Mouse (Mus musculus) urinary bladder, postnatal 10 days (tissue): Measurements from ENCODE around the gene Ptchd4.

ENCODE experiments used
- DNase-seq: peaks from one replicate; pipeline ENCODE4 v3.0.0; 2022; ENCODE audit warnings: low spot score

Gene Ptchd4

GRCm38 (mm10) chr17:42430380-42430779 is 114.6 kb downstream of the Ptchd4 start:
- no peak for DNase-seq

GRCm38 (mm10) chr17:42452235-42452634 is 136.5 kb downstream of the Ptchd4 start:
- DNase-seq: no peak

- no peak for DNase-seq
Observed at GRCm38 (mm10) chr17:42456441-42456840, 140.7 kb downstream of the Ptchd4 start.

GRCm38 (mm10) chr17:42462726-42463125 is 147.0 kb downstream of the Ptchd4 start:
- DNase-seq: no peak

GRCm38 (mm10) chr17:42480173-42480991 is 164.6 kb downstream of the Ptchd4 start:
- no peak for DNase-seq

GRCm38 (mm10) chr17:42509356-42510262 is 193.9 kb downstream of the Ptchd4 start:
- DNase-seq: no peak

- DNase-seq: no peak
Observed at GRCm38 (mm10) chr17:42530147-42530546, 214.4 kb downstream of the Ptchd4 start.

- no peak for DNase-seq
Observed at GRCm38 (mm10) chr17:42549578-42549977, 233.8 kb downstream of the Ptchd4 start.
